Mouse (Mus musculus): Measurements from ENCODE around the gene Fstl4. TPM values are rescaled to one million over a fixed set of nuclear protein-coding genes. Genes with fewer than 3 reads are reported as not detected.
A peak's percentile ranks its signal among the peaks of the same experiment; 100 is the strongest.

The Fstl4 gene
- total RNA-seq (2014; fragmentation: Nextera tagmentation) (0.69 TPM in 1 of 2 replicates, not detected in the other), total RNA-seq (2017) (not detected in 2 replicates)

DNA sequence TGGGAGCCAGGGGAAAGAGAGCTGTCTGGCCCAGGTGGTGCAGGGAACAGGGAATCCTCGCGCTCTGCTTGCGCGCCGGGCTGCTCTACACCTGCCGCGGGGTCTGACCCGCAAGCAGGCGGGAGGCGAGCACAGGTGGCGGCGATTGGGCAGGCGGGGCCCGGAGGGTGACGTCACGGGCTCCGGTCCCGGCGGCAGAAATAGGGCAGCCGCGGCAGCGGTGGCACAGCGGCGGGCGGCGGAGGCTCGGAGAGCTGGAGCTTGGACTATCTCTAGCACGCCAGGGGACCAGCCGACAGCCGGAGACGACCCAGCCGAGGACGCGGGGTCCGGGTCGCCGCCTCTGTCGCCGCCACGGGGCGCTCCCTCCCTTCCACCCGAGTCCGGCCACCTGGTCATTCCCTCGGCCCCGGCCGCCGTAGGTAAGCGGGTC is at the start of gene Fstl4:
Fstl4 (plus strand) TSS at position 174 of the 433 bp plus-strand sequence.
- peak; percentile 40; the same call in 1 of the 2 replicates for ATAC-seq (replicated peaks; ENCODE audit: poor library complexity, severe bottlenecking)

- no peak for ATAC-seq (replicated peaks; ENCODE audit: poor library complexity, severe bottlenecking)
Observed at GRCm38 (mm10) chr11:52718570-52718969, 45.9 kb upstream of the Fstl4 start.

GRCm38 (mm10) chr11:52721087-52721486 is 43.3 kb upstream of the Fstl4 start:
- no peak for ATAC-seq (replicated peaks; ENCODE audit: poor library complexity, severe bottlenecking)

GRCm38 (mm10) chr11:52722706-52723105 is 41.7 kb upstream of the Fstl4 start:
- ATAC-seq (replicated peaks; ENCODE audit: poor library complexity, severe bottlenecking), result no peak

GRCm38 (mm10) chr11:52726001-52726400 is 38.4 kb upstream of the Fstl4 start:
- ATAC-seq (replicated peaks; ENCODE audit: poor library complexity, severe bottlenecking), result no peak

- ATAC-seq (replicated peaks; ENCODE audit: poor library complexity, severe bottlenecking), result no peak
Observed at GRCm38 (mm10) chr11:52728479-52728878, 36.0 kb upstream of the Fstl4 start.

GRCm38 (mm10) chr11:52729890-52730289 is 34.5 kb upstream of the Fstl4 start:
- no peak for ATAC-seq (replicated peaks; ENCODE audit: poor library complexity, severe bottlenecking)

DNA sequence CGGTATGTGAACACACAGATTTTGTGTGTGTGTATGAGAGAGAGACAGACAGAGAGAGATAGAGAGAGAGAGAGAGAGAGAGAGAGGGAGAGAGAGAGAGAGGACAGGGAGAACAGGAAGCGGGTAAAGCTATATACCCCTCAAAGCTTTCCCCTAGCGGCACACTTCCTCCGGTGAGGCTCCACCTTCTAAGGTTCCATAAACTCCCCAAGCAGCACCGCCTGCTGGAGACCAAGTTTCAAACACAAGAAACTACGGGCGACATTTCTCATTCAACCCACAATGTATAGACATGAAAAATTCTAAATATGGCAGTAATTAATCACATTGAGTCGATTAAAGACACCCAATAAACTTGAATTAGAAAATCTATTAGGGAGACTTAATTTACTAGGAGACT is 32.5 kb upstream of the Fstl4 start:
- no peak for ATAC-seq (replicated peaks; ENCODE audit: poor library complexity, severe bottlenecking)

- no peak for ATAC-seq (replicated peaks; ENCODE audit: poor library complexity, severe bottlenecking)
Observed at GRCm38 (mm10) chr11:52734493-52735195, 29.8 kb upstream of the Fstl4 start.

GRCm38 (mm10) chr11:52739187-52739586 is 25.2 kb upstream of the Fstl4 start:
- ATAC-seq (replicated peaks; ENCODE audit: poor library complexity, severe bottlenecking), result no peak

GRCm38 (mm10) chr11:52740466-52740865 is 24.0 kb upstream of the Fstl4 start:
- ATAC-seq (replicated peaks; ENCODE audit: poor library complexity, severe bottlenecking), result no peak

DNA sequence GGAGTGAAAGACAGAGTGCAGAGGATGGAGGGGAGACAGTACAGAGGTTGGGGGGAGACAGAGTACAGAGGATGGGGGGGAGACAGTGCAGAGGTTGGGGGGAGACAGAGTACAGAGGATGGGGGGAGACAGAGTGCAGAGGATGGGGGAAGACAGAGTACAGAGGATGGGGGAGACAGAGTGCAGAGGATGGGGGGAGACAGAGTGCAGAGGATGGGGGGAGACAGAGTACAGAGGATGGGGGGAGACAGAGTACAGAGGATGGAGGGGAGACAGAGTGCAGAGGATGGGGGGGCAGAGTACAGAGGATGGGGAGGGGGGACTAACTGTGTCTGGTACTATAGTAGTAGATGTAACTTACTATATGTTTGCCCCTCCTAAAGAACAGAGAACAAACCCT is 20.5 kb upstream of the Fstl4 start:
- ATAC-seq (replicated peaks; ENCODE audit: poor library complexity, severe bottlenecking), result no peak; the same call in 1 of the 2 replicates

- ATAC-seq (replicated peaks; ENCODE audit: poor library complexity, severe bottlenecking), result no peak
Observed at GRCm38 (mm10) chr11:52744593-52745450, 19.6 kb upstream of the Fstl4 start.

- ATAC-seq (replicated peaks; ENCODE audit: poor library complexity, severe bottlenecking), result no peak
Observed at GRCm38 (mm10) chr11:52747206-52747605, 17.2 kb upstream of the Fstl4 start.

DNA sequence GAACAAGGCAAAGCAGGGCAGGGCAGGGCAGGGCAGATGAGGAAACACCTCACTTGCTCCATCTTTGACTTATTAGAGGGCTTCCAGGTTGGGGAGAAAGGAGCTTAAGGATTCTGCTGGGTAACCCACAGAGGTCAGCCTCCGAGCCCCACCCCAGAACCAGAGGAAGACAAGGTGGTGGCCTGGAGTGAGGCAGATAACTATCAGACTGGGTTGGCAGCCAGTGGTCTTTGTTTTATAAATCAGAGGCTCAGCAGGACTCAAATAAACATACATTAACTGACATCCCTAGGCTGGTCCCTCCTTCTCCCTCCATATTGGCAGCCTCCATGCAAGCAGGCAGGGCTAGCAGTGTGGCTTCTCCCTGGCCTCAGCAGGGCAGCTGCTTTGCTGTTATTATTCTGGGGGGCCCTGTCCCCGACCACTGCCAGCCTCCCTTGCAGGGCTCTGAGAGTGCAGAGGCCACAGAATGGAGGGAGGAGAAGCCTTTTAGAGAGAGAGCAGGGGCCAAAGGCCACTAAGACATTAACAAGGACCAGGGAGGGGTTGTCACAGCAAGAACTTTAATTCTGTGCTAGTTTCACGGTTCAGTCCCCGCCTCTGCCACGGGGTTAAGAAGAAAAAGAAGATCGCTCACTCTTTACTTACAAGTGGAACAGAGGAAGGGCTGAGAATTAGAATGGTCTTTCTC is 16.5 kb upstream of the Fstl4 start:
- ATAC-seq (replicated peaks; ENCODE audit: poor library complexity, severe bottlenecking), result no peak

- 0 out of 2 replicates have a peak, but pooled peaks have one; percentile 35 for ATAC-seq (replicated peaks; ENCODE audit: poor library complexity, severe bottlenecking)
Observed at GRCm38 (mm10) chr11:52749988-52750387, 14.4 kb upstream of the Fstl4 start.

- ATAC-seq (replicated peaks; ENCODE audit: poor library complexity, severe bottlenecking), result no peak
Observed at GRCm38 (mm10) chr11:52752524-52752923, 11.9 kb upstream of the Fstl4 start.

DNA sequence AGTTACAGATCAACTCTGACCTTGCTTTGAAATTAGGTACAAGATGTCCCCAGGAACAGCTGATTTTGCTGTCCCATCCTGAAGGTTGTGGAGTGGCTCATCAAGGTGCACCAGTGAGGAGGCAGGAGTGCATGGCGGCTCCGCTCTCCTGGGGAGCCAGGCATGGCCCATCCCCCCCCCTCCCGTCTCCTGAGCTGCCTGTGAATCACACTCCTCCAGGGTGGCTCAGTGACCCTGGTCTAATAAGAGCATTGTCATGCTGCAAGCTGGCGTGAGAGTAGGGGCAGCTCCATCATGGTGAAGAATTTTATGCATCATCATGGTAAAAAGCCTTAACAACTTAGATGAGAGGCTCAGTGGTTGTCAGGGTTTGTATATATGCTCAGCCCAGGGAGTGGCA is 11.2 kb upstream of the Fstl4 start:
- no peak for ATAC-seq (replicated peaks; ENCODE audit: poor library complexity, severe bottlenecking)

DNA sequence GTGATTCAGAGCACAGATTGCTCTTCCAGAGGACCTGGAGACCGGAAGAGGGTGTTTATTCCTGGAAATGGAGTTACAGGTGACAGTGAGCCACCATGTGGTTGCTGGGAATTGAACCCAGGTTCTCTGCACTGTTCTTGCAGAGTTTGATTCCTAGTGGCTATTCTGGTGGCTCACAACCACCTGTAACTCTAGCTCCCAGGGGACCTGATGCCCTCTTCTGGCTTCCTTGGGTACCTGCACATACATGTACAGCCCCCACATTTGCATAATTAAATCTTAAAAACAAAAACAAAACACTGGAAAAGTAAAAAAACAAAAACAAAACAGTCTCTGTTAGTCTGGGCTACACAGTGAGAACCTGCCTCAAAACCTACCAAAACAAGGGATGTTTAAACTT is 2.6 kb upstream of the Fstl4 start:
- ATAC-seq (replicated peaks; ENCODE audit: poor library complexity, severe bottlenecking), result no peak

GRCm38 (mm10) chr11:52764894-52765677 is 652 bp downstream of the Fstl4 start:
- ATAC-seq (replicated peaks; ENCODE audit: poor library complexity, severe bottlenecking), result no peak
